Mouse (Mus musculus): ENCODE measurements around the gene Vwa1.
"Not testable (repeated sequence)": the region's sequence is repeated elsewhere in the genome, so short reads cannot be mapped to it uniquely, and the experiment has no call there.

Gene Vwa1

GRCm38 (mm10) chr4:155745136-155745535 is 29.4 kb downstream of the Vwa1 start:
- no peak for DNase-seq (ENCODE audit: low read depth, low spot score)

DNA sequence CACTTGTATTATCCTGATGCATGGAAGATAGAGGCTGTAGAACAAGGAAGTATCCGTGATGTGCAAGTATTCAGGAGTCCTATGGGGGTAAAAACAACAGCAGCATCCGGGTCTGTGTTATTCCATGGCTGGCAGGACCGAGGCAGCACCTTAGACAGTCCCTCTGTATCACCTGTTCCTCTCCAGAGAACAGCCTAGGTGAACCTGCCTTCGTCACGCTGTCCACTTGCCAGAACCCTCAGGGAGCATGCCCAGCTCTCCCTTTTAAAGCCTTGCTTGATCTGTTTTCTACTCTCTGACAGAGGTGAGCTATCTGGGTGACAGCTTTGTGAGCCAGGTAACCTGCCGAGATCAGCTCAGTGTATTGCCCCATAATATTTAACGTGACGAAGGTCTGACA is 30.0 kb downstream of the Vwa1 start:
- no peak for DNase-seq (ENCODE audit: low read depth, low spot score)

DNA sequence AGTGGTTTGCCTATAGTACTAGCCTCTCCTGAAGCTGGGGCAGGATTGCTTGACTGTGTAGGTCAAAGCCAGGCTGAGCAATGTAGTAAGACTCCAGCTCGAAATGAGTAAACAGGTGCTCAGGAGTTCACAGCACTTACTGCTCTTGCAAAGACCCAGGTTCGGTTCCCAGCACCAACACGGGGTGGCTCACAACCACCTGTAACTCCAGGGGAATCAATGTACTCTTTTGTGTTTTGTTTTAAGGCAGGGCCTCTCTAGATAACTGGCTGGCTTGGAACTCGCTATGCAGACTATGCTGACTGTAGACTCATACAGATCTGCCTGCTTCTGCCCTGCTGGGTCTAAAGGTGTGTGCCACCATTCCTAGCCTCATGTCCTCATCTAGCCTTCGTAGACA is 31.8 kb downstream of the Vwa1 start:
- no peak for DNase-seq (ENCODE audit: low read depth, low spot score)

DNA sequence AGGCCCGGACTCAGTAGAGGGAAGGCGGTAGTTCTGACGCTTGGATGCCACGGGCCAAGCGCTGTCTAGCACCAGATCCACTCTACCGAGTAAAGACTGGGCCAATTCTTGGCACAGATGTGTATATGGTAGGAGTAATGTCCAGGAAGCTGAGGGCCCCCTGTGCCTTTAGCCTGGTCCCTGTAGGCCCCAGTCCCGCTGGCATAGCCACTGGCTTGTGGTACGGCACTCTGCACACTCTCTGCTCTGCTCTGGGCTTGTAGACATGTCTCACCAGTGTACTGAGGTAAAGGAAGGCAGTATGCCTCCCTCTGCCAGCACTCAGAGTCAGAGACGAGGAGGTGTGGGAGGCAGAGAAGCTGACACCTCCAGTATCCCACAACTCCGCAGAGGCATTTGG is 33.8 kb downstream of the Vwa1 start:
- DNase-seq (ENCODE audit: low read depth, low spot score), result not testable (repeated sequence)

GRCm38 (mm10) chr4:155739741-155740636 is 34.5 kb downstream of the Vwa1 start:
- no peak for DNase-seq (ENCODE audit: low read depth, low spot score)

GRCm38 (mm10) chr4:155739152-155739551 is 35.3 kb downstream of the Vwa1 start:
- no peak for DNase-seq (ENCODE audit: low read depth, low spot score)

DNA sequence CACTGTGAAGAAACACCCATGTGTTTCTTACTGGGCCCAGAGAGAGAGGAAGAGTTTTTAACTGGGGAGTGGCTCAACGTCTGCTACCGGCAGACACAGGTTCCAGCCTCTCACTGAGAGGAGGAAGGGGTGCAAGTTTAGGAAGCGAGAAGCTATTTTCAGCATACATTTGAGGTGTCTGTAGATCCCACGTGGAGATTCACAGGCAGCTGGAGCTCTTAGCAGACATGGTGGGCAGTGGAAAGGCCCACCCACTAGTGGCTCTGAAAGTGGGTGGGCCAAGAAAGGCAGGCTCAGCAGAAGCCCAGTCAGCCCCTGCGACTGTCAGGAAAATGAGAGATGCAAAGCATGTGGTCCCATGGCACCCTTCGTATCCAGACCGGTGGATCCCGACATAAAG is 36.2 kb downstream of the Vwa1 start:
- DNase-seq (ENCODE audit: low read depth, low spot score), result no peak

- DNase-seq (ENCODE audit: low read depth, low spot score), result no peak
These were observed 38.1 kb downstream of the Vwa1 start for GRCm38 (mm10) chr4:155736421-155736820.

- DNase-seq (ENCODE audit: low read depth, low spot score), result no peak
These were observed 38.7 kb downstream of the Vwa1 start for GRCm38 (mm10) chr4:155735788-155736187.

DNA sequence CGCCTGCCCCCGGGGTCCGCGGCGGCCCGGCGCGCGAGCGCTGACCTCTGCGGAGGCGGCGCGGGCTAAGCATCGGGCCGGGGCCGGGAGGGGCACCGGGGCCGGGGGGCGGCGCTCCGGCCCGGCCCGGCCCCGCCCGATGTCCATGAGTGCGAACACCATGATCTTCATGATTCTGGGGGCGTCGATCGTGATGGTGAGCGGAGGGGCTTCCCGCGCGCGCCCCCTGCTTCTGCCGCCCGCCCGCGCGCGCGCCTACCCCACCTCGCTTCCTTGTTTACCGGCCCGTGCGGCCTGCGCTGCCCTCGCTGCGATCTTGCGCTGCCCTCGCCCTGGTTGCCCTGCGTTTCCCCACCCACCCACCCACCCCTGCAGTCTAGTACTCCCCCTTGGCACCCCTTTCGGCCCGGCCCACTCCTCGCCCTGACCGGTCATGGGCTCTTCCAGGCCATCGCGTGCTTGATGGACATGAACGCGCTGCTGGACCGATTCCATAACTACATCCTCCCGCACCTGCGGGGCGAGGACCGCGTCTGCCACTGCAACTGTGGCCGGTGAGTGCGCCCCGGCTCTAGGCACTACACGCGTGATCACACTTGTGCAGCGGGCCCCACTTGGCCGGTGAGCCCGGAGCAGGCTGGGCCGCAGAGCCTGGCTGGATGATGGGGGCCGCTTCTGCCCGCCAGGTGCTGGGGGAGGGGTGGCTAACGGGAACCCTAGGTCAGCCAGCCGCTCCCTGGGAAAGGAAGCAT is 39.4 kb downstream of the Vwa1 start:
- DNase-seq (ENCODE audit: low read depth, low spot score), result peak; percentile 37

- DNase-seq (ENCODE audit: low read depth, low spot score), result peak; percentile 94
These were observed 40.1 kb downstream of the Vwa1 start, which contains the start of gene Tmem240 for GRCm38 (mm10) chr4:155734350-155734941. Gene Tmem240, plus strand, starts transcription at chr4:155734800.

DNA sequence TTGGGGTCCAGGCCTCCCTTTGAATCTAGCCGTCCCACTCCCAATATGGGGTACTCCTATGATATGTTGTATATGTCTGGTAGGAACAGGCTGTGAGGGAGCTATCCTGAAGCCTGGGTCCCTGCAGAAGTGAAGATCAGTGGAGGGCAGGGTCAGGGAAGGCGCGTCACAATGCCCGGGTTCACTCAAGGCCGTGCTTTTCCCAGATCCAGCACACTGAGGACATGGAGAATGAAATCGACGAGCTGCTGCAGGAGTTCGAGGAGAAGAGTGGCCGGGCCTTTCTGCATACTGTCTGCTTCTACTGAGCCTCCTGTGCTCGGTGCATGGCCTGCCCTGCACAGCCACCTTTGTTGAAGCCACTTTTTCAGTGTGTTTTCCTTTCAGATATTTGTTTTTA is 41.2 kb downstream of the Vwa1 start:
- DNase-seq (ENCODE audit: low read depth, low spot score), result no peak

- DNase-seq (ENCODE audit: low read depth, low spot score), result no peak
These were observed 46.5 kb downstream of the Vwa1 start for GRCm38 (mm10) chr4:155727993-155728392.

GRCm38 (mm10) chr4:155721668-155722083 is 52.8 kb downstream of the Vwa1 start:
- DNase-seq (ENCODE audit: low read depth, low spot score), result no peak
